Mouse (Mus musculus): Measurements from ENCODE around the gene Nmu.

DNA sequence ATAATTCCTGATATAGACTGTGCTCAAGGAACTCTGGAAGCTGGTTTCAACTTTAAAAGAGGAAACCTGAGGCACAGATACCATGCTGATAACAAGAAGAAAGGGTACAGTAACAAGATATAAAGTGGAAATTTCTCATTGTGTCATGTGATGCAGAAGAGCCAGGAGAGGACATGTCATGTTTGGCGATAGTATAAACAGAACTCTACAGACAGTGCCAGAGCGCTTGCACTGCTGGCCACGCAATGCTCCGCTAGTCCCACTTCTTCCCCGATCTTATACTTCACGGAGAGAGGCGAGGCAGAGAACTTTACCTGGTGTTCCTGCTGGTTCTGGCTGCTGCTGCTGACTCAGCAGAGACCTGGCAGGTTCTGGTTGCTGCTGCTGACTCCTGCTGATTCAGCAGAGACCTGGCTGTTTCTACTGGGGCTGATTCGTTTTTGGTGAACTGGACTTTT is 74.3 kb downstream of the Nmu start:
- TF ChIP-seq EP300 (optimal IDR thresholded peaks at IDR 0.05): no peak
- no peak for TF ChIP-seq CTCF (IDR thresholded peaks at IDR 0.05; ENCODE audit: low read depth)
